Mouse (Mus musculus) ovary, postnatal 10 days (tissue): ENCODE measurements around the gene Pdia3.
"Not testable (repeated sequence)": the region's sequence is repeated elsewhere in the genome, so short reads cannot be mapped to it uniquely, and the experiment has no call there.

ENCODE experiments used
- DNase-seq: peaks from one replicate; pipeline ENCODE4 v3.0.0; 2022; ENCODE audit warnings: low spot score

Gene Pdia3

GRCm38 (mm10) chr2:121413387-121414042 is at the start of gene Pdia3, which contains the start of gene Catsper2:
Pdia3 (plus strand) TSS chr2:121413775.
Catsper2 (minus strand) TSS chr2:121413792.
- peak; percentile 90 for DNase-seq

- no peak for DNase-seq
Measured at GRCm38 (mm10) chr2:121368831-121369230, 44.7 kb upstream of the Pdia3 start.

DNA sequence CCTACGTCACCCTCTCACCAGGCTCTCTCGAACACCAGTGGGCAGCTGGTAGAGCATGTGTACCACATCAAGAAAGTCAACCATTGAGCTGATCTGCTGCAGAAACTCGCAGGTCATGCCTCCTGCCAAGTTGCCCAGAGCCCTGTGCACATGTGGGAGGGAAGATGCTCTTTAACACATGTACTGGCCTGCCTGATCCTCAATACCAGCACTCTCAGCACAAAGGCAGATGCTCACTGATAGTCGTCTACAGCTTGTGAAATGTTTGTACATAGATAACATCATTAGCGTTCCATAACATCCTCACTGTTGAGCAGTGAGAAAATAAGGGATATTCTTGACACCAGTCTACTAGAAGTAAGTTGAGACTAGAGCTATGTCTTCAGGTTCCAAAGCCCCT is 42.7 kb upstream of the Pdia3 start:
- DNase-seq = no peak

- no peak for DNase-seq
Measured at GRCm38 (mm10) chr2:121372266-121372665, 41.3 kb upstream of the Pdia3 start.

DNA sequence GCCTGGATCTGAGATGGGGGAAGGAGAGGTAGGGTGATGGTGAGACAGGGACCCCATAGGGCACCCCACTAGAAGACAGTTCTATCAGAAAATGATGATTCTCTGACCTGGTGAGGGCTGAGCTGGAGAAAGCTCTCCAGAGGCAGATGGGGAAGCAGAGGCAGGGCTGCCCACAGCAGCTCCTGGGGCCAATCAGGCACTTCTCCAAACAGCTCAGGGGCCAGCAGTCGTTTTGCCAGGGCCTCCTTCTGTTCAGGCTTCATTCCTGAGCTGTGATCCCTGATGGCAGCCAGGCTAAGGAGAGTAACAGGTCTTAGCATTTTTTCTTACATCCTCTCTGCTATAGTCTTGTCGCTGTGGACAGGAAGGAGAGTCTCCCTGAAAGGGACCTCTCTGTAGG is 38.8 kb upstream of the Pdia3 start:
- no peak for DNase-seq

DNA sequence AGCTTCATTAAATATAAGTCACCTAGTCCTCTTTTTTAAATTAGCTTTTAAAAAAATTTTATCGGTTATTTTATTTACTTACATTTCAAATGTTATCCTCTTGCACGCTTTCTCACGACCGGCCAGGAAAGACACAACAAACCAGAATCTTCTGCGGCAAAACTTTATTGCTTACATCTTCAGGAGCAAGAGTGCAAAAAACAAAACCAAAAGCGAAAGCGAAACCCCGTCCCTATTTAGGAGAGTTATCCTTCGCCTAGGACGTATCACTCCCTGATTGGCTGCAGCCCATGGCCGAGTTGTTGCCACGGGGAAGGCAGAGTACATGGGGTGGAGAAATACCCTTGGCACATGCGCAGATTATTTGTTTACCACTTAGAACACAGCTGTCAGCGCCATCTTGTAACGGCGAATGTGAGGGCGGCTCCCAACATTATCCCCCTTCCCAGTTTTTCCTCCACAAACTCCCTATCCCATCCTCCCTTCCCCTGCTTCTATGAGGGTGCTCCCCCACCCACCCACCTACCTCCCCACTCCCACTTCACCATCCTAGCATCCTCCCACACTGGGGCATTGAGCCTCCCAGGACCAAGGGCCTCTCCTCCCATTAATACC is 26.5 kb upstream of the Pdia3 start, which contains the start of gene Strc:
Gene Strc, minus strand, starts transcription at position 208 of the 615 bp plus-strand sequence.
- DNase-seq = not testable (repeated sequence)

DNA sequence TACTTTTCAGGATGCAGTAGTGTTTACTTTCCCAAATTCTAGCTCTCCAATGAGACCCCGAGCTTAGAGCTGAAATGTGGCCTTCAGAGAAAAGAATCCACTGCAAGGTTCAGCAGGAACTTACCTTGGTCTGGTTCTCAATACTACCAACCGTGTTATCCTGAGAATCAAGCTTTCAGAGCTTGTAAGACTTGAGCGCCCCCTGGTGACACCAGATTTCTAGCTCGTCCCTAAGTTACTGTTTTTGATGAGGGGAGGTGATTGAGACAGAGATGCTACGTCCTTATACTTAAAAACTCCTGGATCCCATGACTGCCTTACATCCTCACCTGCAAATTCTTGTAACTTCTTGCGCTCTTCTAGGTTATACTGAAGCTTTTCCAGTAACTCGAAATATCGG is 17.0 kb upstream of the Pdia3 start:
- DNase-seq = peak; percentile 43

DNA sequence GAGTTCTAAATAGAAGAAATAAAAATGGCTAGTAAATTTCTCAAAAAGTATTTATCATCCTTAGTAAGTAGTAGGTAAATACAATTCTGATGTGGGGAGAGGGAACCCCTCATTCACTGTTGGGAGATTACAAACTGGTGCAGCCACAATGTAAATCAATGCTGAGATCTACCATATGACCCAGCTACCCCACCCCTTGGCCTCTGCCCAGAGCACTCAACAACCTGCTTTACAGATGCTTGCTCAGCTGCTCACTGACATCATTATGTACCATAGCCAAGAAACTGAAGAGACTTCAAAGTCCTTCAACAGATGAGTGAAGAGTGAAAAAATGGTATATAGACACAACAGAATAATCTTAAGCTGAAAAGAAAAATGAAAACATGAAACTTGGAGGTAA is 10.3 kb upstream of the Pdia3 start:
- no peak for DNase-seq

DNA sequence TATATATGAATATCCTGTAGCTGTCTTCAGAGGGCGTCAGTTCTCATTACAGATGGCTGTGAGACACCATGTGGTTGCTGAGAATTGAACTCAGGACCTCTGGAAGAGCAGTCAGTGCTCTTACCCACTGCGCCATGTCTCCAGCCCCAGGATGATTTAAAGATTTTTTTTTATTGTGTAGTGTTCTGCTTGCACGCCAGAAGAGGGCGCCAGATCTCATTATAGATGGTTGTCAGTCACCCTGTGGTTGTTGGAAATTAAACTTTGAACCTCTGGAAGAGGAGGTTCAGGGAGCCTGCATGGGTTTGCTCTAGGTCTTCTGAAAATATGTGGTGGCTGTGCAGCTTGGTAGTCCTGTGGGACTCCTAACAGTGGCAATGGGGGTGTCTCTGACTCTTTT is 5.4 kb upstream of the Pdia3 start:
- no peak for DNase-seq

GRCm38 (mm10) chr2:121412843-121413386 is 660 bp upstream of the Pdia3 start:
- DNase-seq = peak; percentile 10

GRCm38 (mm10) chr2:121414139-121414685 is 637 bp downstream of the Pdia3 start:
- no peak for DNase-seq

- no peak for DNase-seq
Measured at GRCm38 (mm10) chr2:121415103-121415502, 1.5 kb downstream of the Pdia3 start.

- DNase-seq = no peak
Measured at GRCm38 (mm10) chr2:121415591-121415990, 2.0 kb downstream of the Pdia3 start.

DNA sequence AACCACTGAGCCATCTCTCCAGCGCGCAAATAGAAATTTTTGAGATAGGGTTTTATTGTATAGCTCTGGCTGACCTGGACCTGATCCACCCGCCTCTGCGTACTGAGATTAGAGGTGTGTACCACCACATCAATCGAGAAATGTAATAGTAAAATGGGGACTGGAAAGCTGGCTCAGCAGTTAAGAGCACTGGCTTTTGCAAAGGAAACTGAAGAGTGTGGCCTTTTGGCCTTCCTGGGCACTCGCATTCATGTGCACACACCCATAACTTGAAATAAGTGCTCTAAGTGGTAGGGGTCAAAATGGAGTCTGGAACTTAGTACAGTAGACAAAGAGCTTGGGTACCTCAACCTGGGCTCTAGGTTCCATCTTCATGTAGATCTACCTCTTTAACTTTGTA is 2.8 kb downstream of the Pdia3 start:
- DNase-seq = no peak

GRCm38 (mm10) chr2:121418476-121418875 is 4.9 kb downstream of the Pdia3 start:
- no peak for DNase-seq

DNA sequence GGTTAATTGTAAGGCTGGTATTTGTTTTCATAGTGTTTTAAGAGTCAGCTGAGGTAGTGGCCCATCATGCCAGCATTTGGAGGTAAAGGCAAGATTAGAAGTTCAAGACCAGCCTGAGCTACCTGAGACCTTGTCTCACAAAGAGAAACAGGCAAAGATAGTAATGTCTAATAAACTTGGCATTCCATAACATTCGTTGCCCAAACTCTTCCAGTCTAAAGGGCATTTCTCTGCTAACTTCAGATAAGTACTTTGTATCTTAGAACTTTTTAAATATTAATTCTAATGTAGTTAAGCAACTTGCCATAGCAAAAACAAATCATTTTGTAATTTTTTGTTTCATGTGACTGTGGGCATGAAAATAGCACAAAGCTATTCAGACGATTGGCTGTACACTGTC is 9.6 kb downstream of the Pdia3 start:
- DNase-seq = no peak

- DNase-seq = no peak
Measured at GRCm38 (mm10) chr2:121425890-121426289, 12.3 kb downstream of the Pdia3 start.

GRCm38 (mm10) chr2:121434854-121435253 is 21.3 kb downstream of the Pdia3 start:
- no peak for DNase-seq

DNA sequence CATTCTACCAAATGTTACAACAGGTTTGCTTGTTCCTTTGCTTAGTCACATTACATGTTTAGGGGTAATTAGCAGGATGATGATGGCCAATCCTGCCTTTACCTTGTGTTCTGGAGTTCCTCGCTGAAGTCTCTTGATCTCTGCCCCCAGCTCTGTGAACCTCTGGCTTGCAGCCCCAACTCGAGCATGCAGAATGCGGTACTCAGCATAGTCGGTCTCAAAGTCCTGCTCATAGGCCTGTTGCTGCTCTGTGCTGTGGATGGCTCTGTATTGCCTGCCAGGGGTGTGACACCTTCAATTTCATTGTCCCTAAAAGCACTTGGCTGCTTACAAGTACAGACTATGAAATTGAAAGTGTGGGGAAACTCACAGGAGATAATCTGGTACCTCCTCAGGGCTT is 26.2 kb downstream of the Pdia3 start:
- no peak for DNase-seq

GRCm38 (mm10) chr2:121440834-121441605 is 27.4 kb downstream of the Pdia3 start:
- no peak for DNase-seq

- no peak for DNase-seq
Measured at GRCm38 (mm10) chr2:121441800-121442199, 28.2 kb downstream of the Pdia3 start.
